Mouse (Mus musculus) hematopoietic multipotent progenitor cell, adult 10-12 weeks (in vitro differentiated cells): ENCODE results near the gene Clcnkb. TPM values are rescaled to one million over a fixed set of nuclear protein-coding genes. Genes with fewer than 3 reads are reported as not detected.

Experiments
- polyA plus RNA-seq: library from polyadenylated mRNA; stranded (reverse); fragments of >175 nt; gene quantifications from 2 replicates; pipeline ENCODE4 v1.2.3, GENCODE M21; 2012; ENCODE audit warnings: low replicate concordance

The Clcnkb gene
- polyA plus RNA-seq, result not detected in 2 replicates

DNA sequence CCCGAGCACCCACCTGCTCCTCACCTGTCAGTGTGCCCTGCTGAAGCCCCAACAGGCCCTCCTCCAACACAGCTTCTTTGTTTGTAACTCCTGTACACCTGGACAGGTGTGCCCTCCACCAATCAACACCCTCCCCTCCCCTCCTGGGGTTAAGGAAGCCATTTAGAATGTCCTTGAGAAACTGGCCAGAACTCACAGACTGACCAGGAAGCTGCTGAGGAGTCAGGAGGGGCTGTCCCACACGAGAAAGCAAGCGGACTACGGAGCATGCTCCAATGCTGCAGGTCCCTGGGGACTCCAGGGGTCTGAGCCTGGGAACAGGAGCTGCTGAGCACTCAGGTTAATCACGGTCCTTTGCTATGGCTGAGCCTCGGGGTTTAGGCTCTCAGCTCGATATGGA lies at the start of gene Clcnkb:
Gene Clcnkb, minus strand, starts transcription at position 91 of the 400 bp plus-strand sequence.

DNA sequence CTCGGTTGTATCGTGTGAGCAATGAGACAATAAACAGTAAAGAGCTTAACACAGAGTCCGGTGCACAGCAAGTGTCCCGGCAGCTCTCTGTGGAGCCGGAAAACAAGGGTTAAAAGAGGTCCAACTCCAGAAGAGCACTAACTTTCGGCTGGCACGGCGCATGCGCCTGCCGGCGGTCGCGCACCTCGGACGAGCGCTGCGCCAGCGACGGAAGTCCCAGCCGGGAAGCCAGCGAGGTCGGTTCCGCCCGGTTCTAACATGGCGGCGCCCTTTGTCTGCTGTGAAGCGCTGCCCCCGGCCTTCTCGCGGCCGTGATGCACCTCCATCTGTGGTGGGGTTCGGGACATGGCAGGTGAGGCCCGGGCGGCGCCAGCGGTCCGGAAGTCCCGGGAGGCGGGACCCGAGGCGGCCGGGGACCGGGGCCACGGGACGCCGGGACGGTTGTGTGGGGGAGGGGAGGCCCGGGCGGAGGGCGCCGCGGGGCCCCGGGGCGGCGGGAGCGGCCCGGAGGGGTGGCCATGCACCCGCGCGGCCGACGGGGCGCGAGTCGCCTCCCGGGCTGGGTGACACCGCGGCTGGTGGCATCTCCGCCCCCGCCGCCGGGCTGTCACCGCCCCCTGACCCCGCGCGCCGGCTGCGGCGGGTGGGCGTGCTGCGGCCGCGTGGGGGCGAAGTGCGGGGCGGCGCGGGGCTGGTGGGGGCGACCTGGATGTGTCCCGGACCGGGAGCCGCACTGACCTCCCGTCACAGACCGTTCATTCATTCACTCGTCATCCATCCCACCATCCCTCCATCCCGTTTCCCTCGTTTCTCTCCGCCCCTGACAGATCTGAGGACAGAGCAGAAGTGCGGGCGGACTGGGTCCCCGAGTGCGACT lies 28.9 kb upstream of the Clcnkb start, which contains the start of gene Zbtb17:
Gene Zbtb17, plus strand, starts transcription at position 204 of the 877 bp plus-strand sequence.

DNA sequence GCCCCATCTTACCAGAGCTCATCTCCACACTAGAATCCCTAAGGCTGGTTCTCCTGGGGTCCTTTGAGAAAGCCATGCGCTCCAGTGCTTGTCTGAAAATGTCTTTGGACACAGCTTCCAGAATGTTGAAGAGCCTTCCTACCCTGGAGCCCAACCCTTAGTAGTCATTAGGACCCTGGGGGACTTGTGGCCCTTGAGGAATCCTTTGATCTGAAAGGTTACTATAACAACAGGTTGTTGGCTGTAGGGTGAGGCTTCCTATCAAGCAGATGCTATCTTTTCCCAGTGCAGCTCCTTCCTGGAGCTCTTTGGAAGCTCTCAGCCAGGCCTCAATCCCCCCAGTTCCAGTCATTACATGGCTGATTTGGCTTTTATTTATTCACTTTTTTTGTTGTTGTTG lies 20.2 kb upstream of the Clcnkb start, which contains the start of gene Srarp:
Gene Srarp, minus strand, starts transcription at position 132 of the 400 bp plus-strand sequence.

DNA sequence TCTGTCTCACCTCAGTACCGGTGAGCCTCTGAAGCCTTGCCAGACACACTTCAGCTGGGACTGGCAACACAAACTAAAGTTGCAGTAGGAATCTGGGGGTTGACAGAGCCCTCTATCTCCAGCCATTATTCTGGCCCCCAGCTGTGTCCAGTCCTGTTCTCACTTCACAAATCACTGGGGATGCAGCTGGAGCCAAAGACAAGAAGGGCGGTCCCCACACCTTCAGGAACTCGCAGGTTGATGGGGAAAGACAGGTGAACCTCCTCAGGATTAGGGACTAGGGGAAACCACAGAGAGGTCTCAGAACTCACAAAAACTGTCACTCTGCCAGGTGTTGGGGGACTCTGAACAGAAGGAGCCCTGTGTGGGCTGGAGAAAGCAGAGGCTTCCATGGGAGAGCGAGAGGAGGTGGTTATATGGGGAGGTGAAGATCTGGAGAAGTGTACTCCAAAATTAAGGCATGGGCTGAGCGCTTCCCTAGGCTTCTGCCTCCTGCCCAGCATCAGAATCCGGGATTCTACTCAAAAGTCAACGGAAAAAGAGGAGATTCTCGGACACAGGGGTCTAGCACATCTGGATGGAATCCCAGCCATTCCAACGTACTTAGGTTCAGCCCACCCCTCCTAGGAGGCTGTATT lies 4.5 kb upstream of the Clcnkb start, which contains the start of gene Hspb7:
Gene Hspb7, plus strand, starts transcription at position 588 of the 638 bp plus-strand sequence.

DNA sequence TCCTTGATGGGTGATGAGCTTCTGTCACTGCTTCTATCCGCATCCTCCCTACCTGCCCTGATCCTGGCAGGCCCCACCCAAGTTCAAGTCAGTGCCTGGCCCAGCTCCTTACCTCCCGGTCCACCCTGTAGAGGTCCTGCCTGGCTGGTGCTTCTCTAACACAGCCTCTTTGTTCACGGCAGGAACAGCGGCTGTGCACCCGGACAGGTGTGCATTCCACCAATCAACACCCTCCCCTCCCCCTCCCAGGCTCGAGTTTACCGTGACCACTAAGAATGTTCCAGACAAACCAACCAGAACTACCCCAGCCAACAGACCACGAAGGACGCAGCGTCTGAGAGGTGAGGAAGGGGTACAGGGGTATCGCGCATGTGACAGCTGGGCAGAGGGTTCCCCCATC lies 17.3 kb downstream of the Clcnkb start, which contains the start of gene Clcnka:
Gene Clcnka, minus strand, starts transcription at position 180 of the 400 bp plus-strand sequence.

DNA sequence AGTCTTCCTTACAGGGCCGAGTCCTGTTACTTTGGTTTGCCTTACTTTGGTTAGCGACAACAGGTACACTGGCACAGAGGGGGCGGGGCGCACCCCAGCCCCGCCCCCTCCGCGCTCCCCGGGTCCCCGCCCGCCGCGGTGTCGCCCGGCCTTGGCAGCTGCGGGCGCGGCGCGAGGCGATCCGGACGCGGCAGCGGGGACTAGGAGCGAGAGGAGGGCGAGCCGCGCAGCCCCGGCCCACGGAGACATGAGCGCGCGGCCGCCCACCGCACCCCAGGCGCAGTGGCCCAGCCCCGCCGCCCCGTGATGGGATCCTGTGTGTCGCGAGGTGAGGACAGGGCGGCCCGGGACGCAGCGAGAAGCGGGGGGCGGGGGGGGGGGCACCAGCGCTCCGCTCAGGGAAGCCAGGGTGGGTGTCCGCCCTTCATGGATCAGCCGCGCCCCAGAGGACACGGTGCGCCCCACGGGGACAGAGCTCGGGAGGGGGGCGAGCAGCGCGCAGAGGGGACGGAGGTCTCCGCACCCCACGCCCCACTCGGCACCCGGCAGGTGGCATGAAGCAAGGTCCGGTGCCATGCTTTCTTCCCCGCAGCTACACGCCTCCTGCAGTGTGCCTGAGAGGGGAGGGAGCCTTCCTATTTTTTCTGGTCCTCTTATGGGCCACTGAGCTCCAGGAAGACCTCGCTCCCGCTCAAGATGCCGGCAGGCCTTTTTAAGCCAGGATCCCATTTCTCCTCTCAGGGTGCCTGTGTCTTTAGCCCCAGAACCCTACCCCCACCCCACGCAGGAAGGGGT lies 47.6 kb downstream of the Clcnkb start, which contains the start of gene Fam131c:
Gene Fam131c, plus strand, starts transcription at position 224 of the 795 bp plus-strand sequence.

Other genes with a start within 250 kb of the Clcnkb start
- gene Rsg1, start 202.1 kb downstream of the Clcnkb start, polyA plus RNA-seq, result 0.49 and 0.60 TPM in 2 replicates
- gene Arhgef19, start 176.5 kb downstream of the Clcnkb start, polyA plus RNA-seq, result 0.35 TPM in 1 of 2 replicates, not detected in the other
- gene Epha2, start 114.8 kb downstream of the Clcnkb start, polyA plus RNA-seq, result 0.85 and 1.2 TPM in 2 replicates
- gene Fam131c, start 47.8 kb downstream of the Clcnkb start, polyA plus RNA-seq, result not detected in 2 replicates
- gene Clcnka, start 17.3 kb downstream of the Clcnkb start, polyA plus RNA-seq, result not detected in 2 replicates
- 0.07 TPM in 1 of 2 replicates, not detected in the other for gene Hspb7, start 4.8 kb upstream of the Clcnkb start, polyA plus RNA-seq
- not detected in 2 replicates for gene Srarp, start 20.1 kb upstream of the Clcnkb start, polyA plus RNA-seq
- 36.6 and 45.4 TPM in 2 replicates for gene Zbtb17, start 28.6 kb upstream of the Clcnkb start, polyA plus RNA-seq
- gene Spen, start 122.6 kb upstream of the Clcnkb start, polyA plus RNA-seq, result 137 and 294 TPM in 2 replicates
- 0.08 TPM in 1 of 2 replicates, not detected in the other for gene Fblim1, start 190.1 kb upstream of the Clcnkb start, polyA plus RNA-seq
- gene Tmem82, start 202.6 kb upstream of the Clcnkb start, polyA plus RNA-seq, result 0.58 and 0.66 TPM in 2 replicates
- 0.04 and 0.06 TPM in 2 replicates for gene Slc25a34, start 207.8 kb upstream of the Clcnkb start, polyA plus RNA-seq
- gene Plekhm2, start 248.9 kb upstream of the Clcnkb start, polyA plus RNA-seq, result 28.7 and 51.0 TPM in 2 replicates